Mouse (Mus musculus) gonadal fat pad, adult 2 months (tissue): ENCODE data around the gene Fsd1l. TPM values are rescaled to one million over a fixed set of nuclear protein-coding genes. Genes with fewer than 3 reads are reported as not detected.

Source experiments
- DNase-seq: peaks from one replicate; pipeline ENCODE4 v3.0.0-alpha.2; 2012; ENCODE audit warnings: low read depth
- polyA plus RNA-seq: library from polyadenylated mRNA; depleted of rRNA; stranded (reverse); fragments of >200 nt; gene quantifications from 2 replicates; pipeline ENCODE4 v1.2.3, GENCODE M21; 2012; rRNA removed

Fsd1l gene
- polyA plus RNA-seq, 1 experiment = 2.6 TPM

- no peak for DNase-seq
These were observed 107.8 kb downstream of the Fsd1l start for GRCm38 (mm10) chr4:53738956-53739616.

GRCm38 (mm10) chr4:53749831-53750230, 118.6 kb downstream of the Fsd1l start:
- no peak for DNase-seq

GRCm38 (mm10) chr4:53750391-53751120, 119.3 kb downstream of the Fsd1l start:
- no peak for DNase-seq

Other genes starting within 250 kb of the Fsd1l start
- 52.5 and 56.6 TPM in 2 replicates for gene Slc44a1, start 191.1 kb upstream of the Fsd1l start, polyA plus RNA-seq
- gene Fktn, start 82.5 kb downstream of the Fsd1l start, polyA plus RNA-seq = 7.2 and 7.9 TPM in 2 replicates
- gene Tal2, start 148.2 kb downstream of the Fsd1l start, polyA plus RNA-seq = 0.03 TPM in 1 of 2 replicates, not detected in the other
- gene Tmem38b, start 194.6 kb downstream of the Fsd1l start, polyA plus RNA-seq = 6.5 and 7.4 TPM in 2 replicates